8 mouse cellular contexts compared by ENCODE assay signal in the genomic region with DNA sequence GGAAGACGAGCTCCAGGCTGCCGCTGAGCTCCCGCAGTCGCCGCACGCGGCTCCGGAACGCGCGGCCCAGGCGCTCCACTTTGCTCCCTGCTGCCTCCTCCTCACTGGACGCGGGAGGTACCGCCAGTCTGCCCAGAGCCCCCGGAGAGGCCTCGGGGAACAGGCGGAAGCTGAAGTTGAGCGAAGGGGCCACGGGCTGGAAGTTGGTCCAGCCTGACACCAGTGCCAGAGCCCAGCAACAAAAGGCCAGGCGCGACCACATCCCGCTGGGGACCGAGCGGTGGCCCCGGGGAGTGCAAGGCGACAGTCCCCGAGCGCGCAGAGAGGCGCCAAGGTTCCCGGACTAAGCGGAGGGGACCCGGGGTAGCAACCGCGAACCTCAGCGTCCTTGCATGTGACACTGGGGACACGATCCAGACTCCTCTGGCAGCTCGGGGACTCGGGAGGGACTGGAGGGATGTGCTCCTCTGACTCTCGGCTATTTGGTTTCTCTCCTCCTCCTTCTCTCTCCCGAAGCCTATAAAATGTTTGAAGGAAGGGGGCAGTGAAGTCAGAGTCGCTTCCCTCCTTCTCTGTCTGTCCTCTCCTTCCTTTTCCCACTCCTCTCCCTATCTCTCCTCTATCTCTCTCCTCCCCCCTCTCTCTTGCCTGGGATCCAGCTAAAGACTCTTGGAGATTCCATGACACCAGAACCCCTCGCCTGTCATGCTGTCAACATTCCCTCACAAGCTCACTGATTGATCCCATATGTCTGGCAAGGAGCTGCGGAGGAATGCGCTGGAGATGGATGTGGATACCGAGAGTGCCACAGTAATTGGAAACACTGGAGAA. TPM values are rescaled to one million over a fixed set of nuclear protein-coding genes. Genes with fewer than 3 reads are reported as not detected.
A peak's percentile ranks its signal among the peaks of the same experiment; 100 is the strongest.
DNase-seq lines count a peak whose midpoint lies in the region; ATAC-seq and TF ChIP-seq lines count a peak whose summit lies in the region.

Svep1 (minus strand) TSS at position 745 of the 831 bp plus-strand sequence.

- WGBS in embryonic facial prominence, embryonic 11.5 days, result under 1% methylated on average over 43 of the region's 47 CpGs
- under 1% methylated on average over 47 of the region's 47 CpGs for WGBS in heart, embryonic 13.5 days
- under 1% methylated on average over 46 of the region's 47 CpGs for WGBS in kidney, postnatal 0 days
- WGBS in thymus, adult 2 months, result 6% methylated on average over 47 of the region's 47 CpGs

- peak within 1 kb of the TSS; percentile 38 for H3K9ac ChIP-seq in ES-Bruce4 (ENCODE audit: low read depth, poor library complexity, severe bottlenecking)
- peak within 1 kb of the TSS; percentile 77 for H3K9ac ChIP-seq in embryonic facial prominence, embryonic 11.5 days (replicated peaks; ENCODE audit: low read length)
- peak within 1 kb of the TSS; percentile 71 for H3K9ac ChIP-seq in heart, embryonic 13.5 days
- H3K9ac ChIP-seq in kidney, postnatal 0 days (ENCODE audit: low read depth, low read length), result peak within 1 kb of the TSS; percentile 61

- DNase-seq in adrenal gland, postnatal 14 days, result peak; percentile 52
- DNase-seq in embryonic facial prominence, embryonic 11.5 days (ENCODE audit: low spot score), result peak; percentile 89
- DNase-seq in kidney, postnatal 0 days (ENCODE audit: low spot score), result peak; percentile 87
- DNase-seq in lung, postnatal 14 days, result peak; percentile 36
- peak; percentile 54 for DNase-seq in skeletal muscle tissue, adult 2 months (ENCODE audit: low read depth, low spot score)
- DNase-seq in thymus, adult 2 months, result no peak

- H3K9me3 ChIP-seq in ES-Bruce4 (replicated peaks; ENCODE audit: control insufficient read depth, insufficient read depth, low read length, poor library complexity, severe bottlenecking), result no peaks in the 10 kb centered on the region
- no peaks in the 10 kb centered on the region for H3K9me3 ChIP-seq in embryonic facial prominence, embryonic 11.5 days (replicated peaks; ENCODE audit: control insufficient read depth, low read length)
- H3K9me3 ChIP-seq in heart, embryonic 13.5 days, result no peaks in the 10 kb centered on the region
- H3K9me3 ChIP-seq in kidney, postnatal 0 days (replicated peaks; ENCODE audit: low read length), result no peaks in the 10 kb centered on the region

- TF ChIP-seq EP300 in ES-Bruce4 (IDR thresholded peaks at IDR 0.05; ENCODE audit: insufficient read depth, low read depth, low read length), result no peak

- H3K4me2 ChIP-seq in embryonic facial prominence, embryonic 11.5 days (ENCODE audit: low read depth, low read length), result peak within 1 kb of the TSS; percentile 99
- peak within 1 kb of the TSS; percentile 73 for H3K4me2 ChIP-seq in heart, embryonic 13.5 days
- H3K4me2 ChIP-seq in kidney, postnatal 0 days (ENCODE audit: low read length), result peak within 1 kb of the TSS; percentile 82

- no peaks in the 10 kb centered on the region for H3K36me3 ChIP-seq in ES-Bruce4 (ENCODE audit: control insufficient read depth, insufficient read depth, low read length, poor library complexity, severe bottlenecking)
- H3K36me3 ChIP-seq in embryonic facial prominence, embryonic 11.5 days (replicated peaks; ENCODE audit: control insufficient read depth, insufficient read depth, low read depth, low read length), result no peaks in the 10 kb centered on the region
- no peaks in the 10 kb centered on the region for H3K36me3 ChIP-seq in heart, embryonic 13.5 days
- no peaks in the 10 kb centered on the region for H3K36me3 ChIP-seq in kidney, postnatal 0 days (ENCODE audit: insufficient read depth, low read length)
- no peaks in the 10 kb centered on the region for H3K36me3 ChIP-seq in thymus, adult 2 months (ENCODE audit: control insufficient read depth, insufficient read depth, low read length)

- ATAC-seq in embryonic facial prominence, embryonic 11.5 days (replicated peaks; ENCODE audit: insufficient number of reproducible peaks, low FRiP score, low TSS enrichment, low read depth), result peak; percentile 63
- no peak; the same call in 1 of the 2 replicates for ATAC-seq in heart, embryonic 13.5 days (ENCODE audit: extremely low read depth, insufficient number of reproducible peaks, low FRiP score, low TSS enrichment)
- peak; percentile 74 for ATAC-seq in kidney, postnatal 0 days (replicated peaks; ENCODE audit: low FRiP score, low read depth)

- no peak for TF ChIP-seq POLR2A in ES-Bruce4 (IDR thresholded peaks at IDR 0.05; ENCODE audit: insufficient read depth, low read length)
- no peak for TF ChIP-seq POLR2A in thymus, adult 2 months (IDR thresholded peaks at IDR 0.05; ENCODE audit: control insufficient read depth, extremely low read depth, insufficient read depth, low read length, poor library complexity)

- no peak for TF ChIP-seq CTCF in ES-Bruce4 (IDR thresholded peaks at IDR 0.05; ENCODE audit: low read depth, low read length)
- no peak for TF ChIP-seq CTCF in kidney, postnatal 0 days (IDR thresholded peaks at IDR 0.05; ENCODE audit: low read depth)
- TF ChIP-seq CTCF in thymus, adult 2 months (IDR thresholded peaks at IDR 0.05; ENCODE audit: borderline replicate concordance, control insufficient read depth, extremely low read depth, insufficient read depth, low read length, poor library complexity), result no peak

- H3K27ac ChIP-seq in ES-Bruce4 (ENCODE audit: insufficient read depth, low read length), result no peak within 1 kb of the TSS
- H3K27ac ChIP-seq in embryonic facial prominence, embryonic 11.5 days (replicated peaks; ENCODE audit: low read depth, low read length), result peak within 1 kb of the TSS; percentile 62
- H3K27ac ChIP-seq in heart, embryonic 13.5 days (replicated peaks), result peak within 1 kb of the TSS; percentile 60
- H3K27ac ChIP-seq in kidney, postnatal 0 days, result peak within 1 kb of the TSS; percentile 25; the same call in 1 of the 2 replicates
- H3K27ac ChIP-seq in thymus, adult 2 months (ENCODE audit: control insufficient read depth, insufficient read depth, low read length), result no peak within 1 kb of the TSS

- H3K4me3 ChIP-seq in ES-Bruce4 (ENCODE audit: low read depth, low read length), result peak within 1 kb of the TSS; percentile 71
- peak within 1 kb of the TSS; percentile 58 for H3K4me3 ChIP-seq in embryonic facial prominence, embryonic 11.5 days (ENCODE audit: low read depth, low read length)
- peak within 1 kb of the TSS; percentile 57 for H3K4me3 ChIP-seq in heart, embryonic 13.5 days
- peak within 1 kb of the TSS; percentile 50 for H3K4me3 ChIP-seq in kidney, postnatal 0 days (replicated peaks; ENCODE audit: low read depth, low read length)
- H3K4me3 ChIP-seq in thymus, adult 2 months (ENCODE audit: control insufficient read depth, insufficient read depth, low read length), result no peak within 1 kb of the TSS

- no peaks in the 10 kb centered on the region for H3K4me1 ChIP-seq in ES-Bruce4 (ENCODE audit: control insufficient read depth, insufficient read depth, low read length)
- H3K4me1 ChIP-seq in embryonic facial prominence, embryonic 11.5 days (ENCODE audit: control insufficient read depth, insufficient read depth, low read length), result 0 out of 2 replicates have a peak, but pooled peaks cover 2% of the 10 kb centered on the region
- peaks cover 17% of the 10 kb centered on the region for H3K4me1 ChIP-seq in heart, embryonic 13.5 days
- no peaks in the 10 kb centered on the region for H3K4me1 ChIP-seq in kidney, postnatal 0 days (replicated peaks; ENCODE audit: insufficient read depth, low read length)
- no peaks in the 10 kb centered on the region for H3K4me1 ChIP-seq in thymus, adult 2 months (replicated peaks; ENCODE audit: control insufficient read depth, insufficient read depth, low read length)

- 0 out of 2 replicates have a peak, but pooled peaks cover 9% of the 10 kb centered on the region for H3K27me3 ChIP-seq in ES-Bruce4 (ENCODE audit: control insufficient read depth, insufficient read depth, low read length, poor library complexity, severe bottlenecking)
- no peaks in the 10 kb centered on the region for H3K27me3 ChIP-seq in embryonic facial prominence, embryonic 11.5 days (ENCODE audit: control insufficient read depth, insufficient read depth, low read length)
- peaks cover 80% of the 10 kb centered on the region for H3K27me3 ChIP-seq in heart, embryonic 13.5 days (replicated peaks)
- H3K27me3 ChIP-seq in kidney, postnatal 0 days (ENCODE audit: insufficient read depth, low read length), result peaks cover 10% of the 10 kb centered on the region; the same call in 1 of the 2 replicates
- no peaks in the 10 kb centered on the region for H3K27me3 ChIP-seq in thymus, adult 2 months (ENCODE audit: control insufficient read depth, insufficient read depth, low read length)

RNA-seq across cellular contexts. Expression of gene Svep1, which starts in this region (rescaled TPM):
- 0.11 and 0.19 TPM in 2 replicates for polyA plus RNA-seq in ES-Bruce4 (2011; ENCODE audit: insufficient read depth, insufficient read length, low read depth, missing spikeins)
- 13.6 and 14.0 TPM in 2 replicates for total RNA-seq in adrenal gland, postnatal 14 days (2021)
- 2.8 and 3.7 TPM in 2 replicates for polyA plus RNA-seq in embryonic facial prominence, embryonic 11.5 days (2014; fragmentation: Nextera tagmentation; extraction: Ambion mirVana)
- 2.3 TPM in 2 replicates for polyA plus RNA-seq in heart, embryonic 13.5 days (2015; fragmentation: Nextera tagmentation; extraction: Ambion mirVana)
- 2.4 and 2.5 TPM in 2 replicates for polyA plus RNA-seq in kidney, postnatal 0 days (2015; fragmentation: Nextera tagmentation; extraction: Ambion mirVana)
- 1.4 and 1.5 TPM in 2 replicates for polyA plus RNA-seq in thymus, adult 2 months (2012; rRNA removed)

Comparison
In these comparisons a context has a peak if more than half of its experiments do, and no peak if none do; other contexts are left out.
1. H3K27ac ChIP-seq: peak in embryonic facial prominence, embryonic 11.5 days (single experiment), heart, embryonic 13.5 days (single experiment) and kidney, postnatal 0 days (single experiment); none in ES-Bruce4 (single experiment) and thymus, adult 2 months (single experiment).
2. Peak in every context shown above with its lines, with median percentiles within 50 percentile points of each other: H3K9ac ChIP-seq and H3K4me2 ChIP-seq.